Mouse (Mus musculus): ENCODE measurements at regions not wholly inside any gene's neighbourhood (a gene's known extent, or its start where the extent isn't known, plus 50 kb on each side); places are given as distances from the start of the nearest gene placed in this dataset.

DNA sequence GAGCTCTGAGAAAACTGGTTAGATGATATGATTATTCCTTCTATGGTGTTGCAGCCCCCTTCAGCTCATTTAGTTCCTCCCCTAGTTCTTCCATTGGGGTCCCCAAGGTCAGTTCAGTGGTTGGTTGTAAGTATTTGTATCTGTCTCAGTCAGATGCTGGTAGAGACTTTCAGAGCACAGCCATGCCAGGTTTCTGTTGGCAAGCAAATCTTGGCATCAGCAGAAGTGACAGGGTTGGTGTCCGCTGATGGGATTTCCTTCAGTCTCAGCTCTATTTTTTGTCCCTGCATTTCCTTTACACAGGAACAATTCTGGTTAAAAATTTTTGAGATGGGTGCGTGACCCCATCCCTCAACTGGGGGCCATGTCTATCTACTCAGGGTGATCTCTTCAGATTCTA lies 55.3 kb upstream of the Spaca1 start:
- DNase-seq = peak; percentile 21 to 32

DNA sequence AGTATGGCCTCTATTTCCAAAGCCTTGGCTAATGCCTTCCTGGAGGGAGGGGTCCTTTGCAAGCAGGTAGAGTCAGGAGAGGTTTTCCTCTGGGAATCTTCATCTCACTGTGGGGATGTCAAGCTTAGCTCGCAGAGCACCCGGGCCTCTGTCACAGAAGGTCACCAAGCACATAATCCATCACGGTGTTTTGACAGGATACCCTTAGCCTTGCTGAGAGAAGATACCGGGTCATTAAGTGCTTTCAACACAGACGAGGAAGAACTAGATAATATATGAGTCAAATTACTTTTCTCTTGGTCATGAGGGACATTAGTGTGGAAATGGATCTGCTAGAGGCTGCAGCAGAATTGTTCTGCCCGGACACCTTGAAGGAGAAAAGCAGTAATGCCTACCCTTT lies 64.3 kb upstream of the Spaca1 start:
- DNase-seq = no peak

DNA sequence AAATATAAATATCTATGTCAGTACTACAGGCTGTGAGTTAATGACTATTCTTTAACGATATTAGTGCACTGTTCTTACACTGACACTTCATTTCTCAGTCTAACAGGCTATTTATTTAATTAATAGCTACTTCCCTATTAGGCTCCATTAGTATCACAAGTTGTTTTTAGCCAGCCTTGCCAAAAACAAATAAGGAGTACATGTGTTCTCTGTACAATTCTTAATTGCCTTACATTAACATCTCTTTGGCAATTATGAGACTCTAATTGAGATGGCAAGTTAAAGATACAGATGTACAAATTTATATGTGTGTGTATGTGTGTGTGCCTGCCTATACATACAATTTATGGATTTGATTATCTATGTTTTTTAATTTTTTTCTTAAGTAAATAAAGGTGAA lies 67.1 kb upstream of the Spaca1 start:
- DNase-seq = no peak

DNA sequence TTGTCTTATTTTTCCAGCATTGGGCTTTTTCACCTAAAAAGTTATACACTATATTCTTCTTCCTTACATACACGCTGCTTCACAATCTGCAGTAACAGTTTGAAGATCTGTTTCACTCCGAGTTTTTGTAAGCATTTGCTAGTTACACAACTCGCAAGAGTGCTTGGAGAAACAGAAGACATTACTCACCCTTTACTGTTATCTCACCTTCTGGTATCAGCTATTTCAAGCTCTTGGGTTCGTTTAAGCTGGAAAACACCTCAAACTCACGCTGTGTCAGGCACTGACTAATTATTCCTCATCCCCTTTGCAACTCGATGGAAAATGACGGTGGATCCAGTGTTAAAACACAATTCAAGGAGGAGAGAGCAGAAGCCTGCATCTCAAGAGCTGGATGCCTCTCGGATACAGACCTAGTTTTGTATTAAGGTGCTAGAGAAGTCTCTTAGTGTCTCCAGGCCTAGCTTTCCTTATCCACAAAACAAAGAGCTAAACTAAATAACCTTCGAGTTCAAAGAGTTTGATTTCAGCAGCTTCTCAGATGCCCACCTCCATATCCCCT lies 73.0 kb upstream of the Spaca1 start:
- no peak for DNase-seq

DNA sequence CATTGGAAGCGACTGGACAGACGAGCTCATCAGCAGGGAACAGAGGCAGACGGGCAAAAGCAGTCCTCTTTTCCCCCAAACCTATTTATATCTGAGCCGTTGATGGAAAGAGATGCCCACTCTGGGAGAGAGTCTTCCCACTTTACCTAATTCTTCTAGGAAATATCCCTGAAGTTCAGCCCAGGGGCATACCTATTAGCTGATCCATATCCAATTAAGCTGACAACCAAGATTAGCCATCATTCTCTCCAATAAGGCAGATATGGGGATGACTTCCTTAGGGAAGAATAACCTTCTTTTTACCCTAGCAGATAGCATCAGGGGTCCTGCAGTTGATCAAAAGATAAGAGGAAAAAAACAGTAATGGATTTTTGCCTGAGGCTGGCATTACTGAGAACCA lies 78.2 kb upstream of the Spaca1 start:
- DNase-seq = no peak

DNA sequence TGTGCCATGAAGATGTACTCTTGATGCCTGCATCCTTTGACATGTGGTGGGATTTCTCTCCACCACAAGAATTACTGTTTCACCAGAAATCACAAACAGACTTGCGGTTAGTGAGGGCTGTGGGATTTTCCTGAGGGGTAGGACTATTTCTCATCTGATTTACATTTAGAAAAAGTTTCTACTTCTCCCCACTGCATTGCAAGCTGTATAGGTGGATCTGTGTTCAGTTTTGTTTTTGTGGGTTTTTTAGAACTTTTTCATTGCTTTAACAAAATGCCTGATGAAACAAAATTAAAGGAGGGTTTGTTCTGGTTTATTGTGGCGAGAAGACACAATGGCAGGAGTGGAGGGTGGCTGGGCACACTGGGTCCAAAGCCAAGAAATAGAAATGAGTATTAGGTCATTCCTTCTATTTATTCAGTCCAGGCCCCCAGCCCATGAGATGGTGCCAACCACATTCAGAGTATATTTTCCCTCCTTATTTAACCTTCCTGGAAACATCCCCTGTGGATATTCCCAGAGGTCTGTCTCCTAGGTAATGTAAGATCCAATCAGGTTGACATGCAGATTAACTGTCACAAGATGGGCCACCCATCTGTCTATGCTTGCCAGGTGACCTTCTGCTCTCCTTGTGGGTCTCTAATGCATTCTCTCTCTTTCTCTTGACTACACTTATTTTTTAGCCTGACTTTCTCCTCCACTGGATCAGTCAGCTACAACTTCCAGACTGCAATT lies 96.3 kb upstream of the Spaca1 start:
- DNase-seq = no peak

DNA sequence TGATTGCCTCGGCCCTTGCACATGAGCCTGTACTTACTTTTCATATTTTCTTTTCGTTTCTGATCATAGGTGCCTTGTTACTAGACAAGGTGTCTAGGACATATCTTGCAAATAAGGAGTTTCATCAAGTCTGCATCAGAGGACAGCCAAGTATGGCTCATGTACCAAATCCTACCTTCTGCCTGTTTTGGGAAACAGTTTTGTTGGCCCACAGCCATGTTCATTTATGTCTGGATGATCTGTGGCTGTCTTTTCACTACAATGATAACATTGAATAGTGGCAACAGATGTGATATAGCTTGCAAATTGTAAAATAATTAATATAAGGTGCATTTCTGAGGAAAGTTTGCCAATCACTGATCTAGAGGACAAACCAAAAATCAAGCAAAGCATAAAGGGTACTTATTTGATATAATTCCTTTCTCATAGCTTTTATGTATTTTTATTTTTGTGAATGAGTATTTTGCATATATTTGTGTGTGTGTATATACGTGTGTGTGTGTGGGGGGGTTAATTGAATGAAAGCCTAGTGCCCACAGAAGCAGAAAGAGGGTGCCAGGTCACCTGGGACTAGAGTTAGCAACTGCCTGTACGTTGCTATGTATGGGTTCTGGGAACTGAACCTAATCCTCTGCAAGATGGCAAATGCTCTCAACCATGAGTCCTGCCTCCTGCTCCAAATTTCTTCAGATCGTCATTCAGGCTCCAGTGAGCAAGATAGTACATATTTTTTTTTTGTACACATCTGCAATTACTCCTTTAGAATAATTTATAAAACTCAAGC lies 99.2 kb upstream of the Spaca1 start:
- DNase-seq = no peak

DNA sequence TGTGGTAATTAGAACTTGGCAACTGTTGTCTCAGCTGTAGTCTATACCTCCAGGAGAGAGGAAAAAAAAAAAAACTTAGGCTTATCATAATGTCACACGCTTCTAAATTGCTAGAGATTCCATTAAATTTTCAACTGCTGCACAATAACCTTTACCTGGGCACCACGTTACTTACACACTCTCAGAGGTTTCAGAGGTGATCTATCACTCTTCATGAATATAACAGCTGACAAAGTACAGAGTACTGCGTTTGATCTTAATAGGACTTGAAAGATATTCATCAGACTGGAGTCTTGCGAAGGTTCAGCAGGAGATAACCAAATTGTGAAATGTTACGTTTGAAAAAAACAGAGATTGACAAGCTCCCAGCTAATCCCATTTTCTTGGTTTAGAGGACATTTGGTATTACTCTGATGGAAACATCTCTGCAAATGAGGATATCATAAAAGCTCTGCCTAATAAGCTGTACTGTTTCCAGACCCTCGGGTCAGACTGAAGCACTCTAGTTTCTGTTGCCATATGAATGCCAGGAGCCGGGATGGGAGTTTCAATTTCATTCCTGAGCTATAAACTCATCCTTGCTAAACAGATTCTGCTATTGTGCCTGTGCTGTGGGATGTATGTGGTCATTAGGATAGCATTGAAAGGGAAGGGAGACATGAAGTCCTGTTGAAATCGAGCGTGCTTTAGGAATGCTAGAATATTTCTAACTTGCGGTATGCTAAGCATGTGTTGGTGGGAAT lies 101.8 kb upstream of the Spaca1 start:
- DNase-seq = no peak

DNA sequence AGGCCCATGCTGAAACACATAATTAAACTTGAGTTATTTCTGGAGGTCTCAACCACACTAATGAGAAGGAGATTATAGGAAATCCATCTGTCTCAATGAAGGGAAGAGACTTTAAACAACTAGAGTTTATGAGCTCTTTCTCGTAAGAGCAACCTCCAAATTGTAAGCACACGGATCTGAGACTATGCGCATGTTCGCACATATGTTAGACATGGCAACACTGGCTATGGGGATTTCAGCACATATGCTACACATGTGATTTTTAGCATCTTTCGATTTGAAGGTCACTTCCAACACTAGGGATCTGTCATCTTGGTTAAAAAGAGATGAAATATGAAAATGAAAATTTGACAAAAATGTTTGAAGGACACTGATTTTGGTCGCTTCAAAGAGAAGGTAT lies 105.5 kb upstream of the Spaca1 start:
- no peak for DNase-seq

DNA sequence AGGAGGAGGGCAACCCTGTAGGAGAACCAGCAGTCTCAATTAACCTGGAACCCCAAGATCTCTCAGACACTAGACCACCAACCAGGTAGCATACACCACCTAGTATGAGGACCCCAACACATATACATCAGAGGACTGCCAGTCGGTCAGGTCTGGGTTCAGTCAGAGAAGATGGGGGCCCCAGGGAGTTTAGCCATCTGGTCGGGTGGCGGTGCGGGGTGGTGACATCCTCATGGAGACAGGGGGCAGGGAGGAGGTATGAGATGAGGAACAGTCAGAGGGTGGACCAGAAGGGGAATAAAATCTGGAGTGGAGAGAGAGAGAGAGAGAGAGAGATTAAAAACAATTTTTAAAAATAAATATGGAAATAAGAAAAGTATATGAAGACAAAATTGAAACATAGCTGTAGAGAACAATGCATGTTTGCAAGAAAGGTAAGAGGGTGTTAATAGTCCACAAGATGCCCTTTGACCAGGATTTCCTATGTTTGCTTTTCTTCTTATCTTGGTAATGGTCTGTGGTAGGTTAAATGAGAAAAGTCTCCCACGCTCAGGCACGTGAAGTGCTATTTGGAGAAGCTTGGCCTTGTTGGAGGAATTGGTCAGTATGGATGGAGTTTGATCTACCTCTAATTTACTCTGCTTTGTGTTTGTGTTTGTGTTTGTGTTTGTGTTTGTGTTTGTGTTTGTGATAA lies 108.0 kb upstream of the Spaca1 start:
- DNase-seq = no peak

DNA sequence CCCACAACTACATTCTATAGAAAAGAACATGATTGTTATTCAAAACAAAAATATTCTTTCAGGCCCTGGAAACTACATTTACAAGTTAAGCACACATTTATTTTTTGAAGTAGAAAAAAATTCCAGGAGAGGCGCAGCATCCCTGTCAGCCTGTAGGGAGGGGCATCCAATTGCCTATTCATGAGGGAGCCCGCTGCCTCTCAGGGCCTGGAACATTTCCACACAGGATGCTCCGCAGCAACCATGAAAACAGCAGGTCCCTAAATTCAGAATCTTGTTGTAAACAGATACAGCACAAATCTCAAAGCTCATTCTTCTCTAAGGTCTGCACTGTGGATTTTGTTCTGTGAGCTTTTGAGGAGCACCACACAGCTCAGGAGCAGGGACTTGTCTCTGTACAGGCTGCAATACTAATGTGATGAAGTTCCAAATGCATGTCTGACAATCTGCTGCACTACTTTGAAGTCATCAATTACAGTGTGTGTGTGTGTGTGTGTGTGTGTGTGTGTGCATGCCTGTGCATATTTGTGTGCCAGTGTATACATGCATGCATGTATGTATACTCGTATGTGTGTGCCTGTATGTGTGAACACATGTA lies 121.4 kb upstream of the Spaca1 start:
- DNase-seq = no peak

DNA sequence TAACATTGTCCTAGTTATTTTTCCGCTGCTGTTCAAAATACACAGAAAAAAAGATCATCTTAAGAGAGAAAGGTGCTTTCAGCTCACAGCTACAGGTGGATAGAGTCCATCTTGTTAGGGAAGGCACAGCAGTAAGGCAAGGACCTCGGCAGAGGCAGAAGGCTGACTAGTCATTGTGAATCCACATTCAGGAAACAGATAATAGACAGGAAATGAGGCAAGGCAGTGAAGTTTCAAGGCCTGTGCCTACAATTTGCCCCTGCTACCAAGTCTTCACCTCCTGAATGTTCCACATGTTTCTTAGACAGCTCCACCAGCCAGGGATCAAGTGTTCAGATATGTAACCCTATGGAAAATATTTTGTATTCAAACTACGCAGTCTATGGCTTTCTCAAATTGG lies 122.0 kb upstream of the Spaca1 start:
- no peak for DNase-seq

DNA sequence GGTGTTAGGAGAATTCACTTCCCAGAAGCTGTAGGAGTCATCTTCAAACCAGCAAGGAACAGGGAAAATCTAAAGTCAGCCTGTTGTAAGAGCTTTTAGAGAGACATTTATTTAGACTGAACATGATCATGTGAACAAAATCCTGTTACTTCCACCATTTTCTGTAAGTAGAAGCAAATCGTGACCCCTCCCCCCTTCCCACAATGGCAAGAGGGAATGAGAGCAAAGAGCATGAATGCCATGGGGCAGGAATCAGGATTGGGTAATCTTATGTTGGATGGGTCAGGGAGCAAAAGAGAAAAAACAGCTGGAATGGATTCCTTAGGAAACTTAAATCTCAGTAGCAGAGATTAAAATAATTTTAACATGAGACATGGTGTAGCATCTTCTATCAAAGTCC lies 127.4 kb upstream of the Spaca1 start:
- no peak for DNase-seq

DNA sequence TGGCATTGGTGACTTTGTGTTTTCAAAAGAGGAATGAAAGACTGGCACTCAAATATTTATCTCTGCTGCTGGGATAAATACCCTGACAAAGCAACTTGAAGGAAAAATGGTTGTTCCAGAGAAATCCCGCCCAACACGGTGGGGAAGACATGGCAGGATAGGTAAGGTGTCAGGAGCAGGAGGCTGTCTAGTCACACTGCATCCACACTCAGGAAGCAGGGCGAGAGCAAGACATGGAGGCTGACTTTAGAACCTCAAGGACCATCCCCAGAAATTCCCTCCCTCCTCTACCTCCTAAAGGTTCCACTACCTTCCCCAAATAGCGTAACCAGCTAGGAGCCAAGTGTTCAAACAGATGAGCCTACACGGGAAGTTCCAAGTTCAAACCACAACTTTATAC lies 136.5 kb upstream of the Spaca1 start:
- DNase-seq = no peak

DNA sequence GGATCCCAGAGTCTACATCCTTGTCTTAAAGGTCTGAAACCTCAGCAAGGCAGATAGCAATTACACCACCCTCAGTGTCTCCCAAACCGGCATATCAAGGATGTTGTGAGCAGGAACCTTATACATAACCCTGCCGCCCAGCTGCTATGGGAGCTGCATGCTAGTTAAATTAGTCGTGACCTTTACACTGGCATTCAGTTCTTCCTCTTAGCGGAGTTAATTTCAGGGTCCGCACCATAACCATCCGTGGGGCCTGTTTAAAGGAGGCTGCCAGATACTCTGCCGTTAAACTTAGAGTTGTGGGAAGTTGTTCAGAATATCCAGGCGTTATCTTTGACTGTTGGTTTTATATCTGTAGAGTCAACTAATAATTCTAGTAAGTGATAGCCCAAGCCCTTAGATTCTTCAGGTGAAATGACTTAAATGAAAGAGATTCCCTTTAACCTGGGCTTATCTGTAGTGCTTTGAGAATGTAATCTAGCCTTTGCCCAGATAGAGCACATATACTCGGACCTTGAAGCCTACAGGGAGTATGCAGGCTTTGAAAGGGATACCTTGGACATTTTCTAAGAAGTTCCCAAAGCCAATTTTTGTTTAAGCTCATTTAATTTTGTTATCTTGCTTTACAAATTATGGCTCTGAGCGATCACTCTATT lies 153.3 kb upstream of the Spaca1 start:
- no peak for DNase-seq

DNA sequence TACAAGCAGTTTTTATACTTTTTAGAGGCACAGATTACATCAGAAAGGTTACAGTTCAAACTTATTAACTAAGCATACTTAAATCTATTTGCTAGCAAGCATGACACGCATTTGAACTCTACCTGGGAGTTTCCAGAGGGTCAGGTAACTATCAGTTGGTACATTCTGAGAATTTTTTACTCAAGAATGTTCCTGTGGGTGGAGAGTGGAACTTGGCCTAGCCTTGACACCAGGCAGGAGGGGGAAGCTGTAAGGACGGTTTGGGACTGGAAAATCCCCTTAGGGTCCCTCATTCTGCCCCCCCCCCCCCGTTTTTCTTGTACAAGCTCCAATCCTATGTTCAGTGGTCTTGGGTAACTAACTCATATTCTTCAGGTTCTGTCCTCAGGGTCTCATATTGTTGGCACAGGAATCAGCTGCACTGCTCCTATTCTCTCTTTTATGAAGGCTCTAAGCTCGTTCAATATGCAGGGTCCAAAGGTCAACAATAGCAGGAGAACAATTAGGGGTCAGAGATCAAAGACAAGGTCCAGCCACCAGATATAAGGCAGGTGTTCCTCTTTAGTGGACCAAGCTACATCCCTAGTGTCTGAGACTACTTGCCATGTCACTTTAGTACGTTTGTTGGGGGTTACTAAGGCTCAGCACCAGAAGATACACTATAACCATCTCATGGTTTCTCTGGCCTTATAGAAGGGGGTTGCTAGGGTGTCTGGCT lies 159.3 kb upstream of the Spaca1 start:
- no peak for DNase-seq

DNA sequence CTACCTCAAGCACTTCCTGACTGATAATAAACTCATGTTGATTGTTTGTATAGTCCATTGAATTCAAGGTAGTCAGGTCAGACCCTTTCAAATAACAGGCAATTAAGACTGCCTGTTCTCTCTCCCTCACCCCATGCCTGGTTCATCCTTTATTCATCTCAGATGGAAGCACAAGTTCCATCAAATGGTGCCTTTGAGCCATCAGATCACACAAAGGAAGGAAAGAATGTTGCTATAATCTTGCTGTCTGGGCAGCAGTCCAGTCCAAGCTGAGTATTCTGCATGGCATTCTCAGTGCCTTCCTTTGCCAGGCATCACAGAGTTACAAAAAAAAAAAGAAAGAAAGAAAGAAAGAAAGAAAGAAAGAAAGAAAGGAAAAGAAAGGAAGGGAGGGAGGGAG lies 163.7 kb upstream of the Spaca1 start:
- DNase-seq = no peak

DNA sequence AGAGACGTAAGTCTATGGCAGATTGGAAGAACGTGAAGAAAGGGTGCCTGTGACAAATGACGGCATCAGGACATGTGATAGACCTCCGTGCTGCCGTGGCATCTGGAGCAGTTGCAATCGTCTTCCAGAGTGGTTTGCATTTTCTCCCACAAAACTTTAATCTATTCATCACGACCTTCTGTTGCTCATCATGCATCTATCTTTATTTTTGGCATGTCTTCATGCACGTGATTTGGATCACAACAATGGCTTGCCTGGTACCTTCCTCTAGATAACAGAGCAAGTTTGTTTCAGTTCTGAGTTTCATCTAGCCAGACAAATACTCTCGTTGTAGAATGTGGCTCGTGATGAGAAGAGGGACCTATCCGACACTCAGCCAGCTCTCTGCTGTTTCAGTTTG lies 164.4 kb upstream of the Spaca1 start:
- no peak for DNase-seq

DNA sequence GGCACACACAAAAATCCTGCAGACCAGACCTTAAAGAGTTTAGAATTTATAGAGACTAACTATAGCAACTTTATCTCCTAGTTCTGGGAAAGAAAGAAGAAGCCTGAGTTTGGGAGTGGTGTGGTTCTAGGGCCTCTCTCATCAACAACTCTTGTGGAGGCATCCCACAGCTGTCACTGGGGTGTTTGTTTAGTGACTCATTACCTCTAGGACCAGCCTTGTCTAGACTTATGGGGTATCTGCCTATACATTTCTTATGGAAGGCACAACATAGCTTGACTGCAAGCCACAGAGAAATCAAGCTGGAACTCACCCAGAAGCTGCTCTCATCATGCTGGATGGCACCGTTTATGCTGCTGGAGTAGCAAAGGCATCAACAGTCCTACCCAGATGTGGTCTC lies 171.9 kb upstream of the Spaca1 start:
- no peak for DNase-seq

DNA sequence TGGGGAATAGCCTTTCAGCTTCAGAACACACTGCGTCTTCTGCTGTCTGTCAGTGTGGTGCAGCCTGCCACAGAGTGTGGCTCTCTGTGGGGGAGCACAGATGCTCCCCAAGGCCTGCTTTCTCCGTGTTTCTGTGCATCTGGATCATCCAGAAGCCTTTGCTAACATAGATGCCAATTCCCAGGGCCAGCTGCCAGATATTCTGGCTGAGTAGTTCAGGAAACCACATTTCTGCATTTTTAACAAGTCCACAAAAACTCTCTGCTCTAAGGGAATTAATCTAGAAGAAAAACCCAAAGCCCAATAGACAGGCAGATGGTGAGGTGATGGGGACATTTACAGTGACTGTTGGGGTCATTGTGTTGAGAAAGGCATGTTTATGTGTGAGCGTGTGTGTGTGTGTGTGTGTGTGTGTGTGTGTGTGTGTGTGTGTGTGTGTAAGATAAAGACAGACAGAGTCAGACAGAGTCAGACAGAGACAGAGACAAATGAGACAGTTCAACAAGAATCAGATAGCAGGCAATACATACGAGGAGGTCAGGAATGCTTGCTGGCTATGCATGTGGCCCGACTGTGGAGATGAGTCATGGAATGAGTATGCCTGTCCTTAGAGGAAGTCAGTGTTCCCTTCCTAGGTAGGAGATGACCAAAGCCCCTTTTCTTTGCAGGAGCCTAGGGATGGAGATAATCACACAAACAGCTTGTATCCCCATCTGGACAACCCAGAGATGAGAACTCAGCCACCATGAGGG lies 176.3 kb upstream of the Spaca1 start:
- DNase-seq = peak in 1 of 2 experiments; percentile 9

Data from cerebellum, postnatal 36 days (tissue).